Mouse (Mus musculus) C2C12 (cell line): ENCODE data around the gene Ppfia3. TPM values are rescaled to one million over a fixed set of nuclear protein-coding genes. Genes with fewer than 3 reads are reported as not detected.

Source experiments
- H3K27me3 ChIP-seq: one replicate; pipeline ENCODE4 v1.6.1; 2011; ENCODE audit not compliant: control insufficient read depth, insufficient read depth, insufficient read length
- H3K36me3 ChIP-seq: one replicate; pipeline ENCODE4 v1.6.1; 2011; ENCODE audit not compliant: control insufficient read depth, insufficient read depth
- H3K4me3 ChIP-seq: one replicate; pipeline ENCODE4 v1.5.1; 2011; ENCODE audit warnings: mild to moderate bottlenecking, control low read depth; ENCODE audit not compliant: poor library complexity, insufficient read depth, severe bottlenecking
- H3K79me2 ChIP-seq: one replicate; pipeline ENCODE4 v1.6.1; 2011; ENCODE audit not compliant: control insufficient read depth, insufficient read depth
- H3K79me3 ChIP-seq: one replicate; pipeline ENCODE4 v1.6.1; 2011; ENCODE audit warnings: low read depth, control low read depth
- H3ac ChIP-seq: one replicate; pipeline ENCODE3; 2011; ENCODE audit warnings: low read depth; ENCODE audit not compliant: control insufficient read depth, insufficient read length
- CEBPB ChIP-seq: IDR thresholded peaks from one replicate; pipeline ENCODE4 v1.6.1; 2011; ENCODE audit warnings: low read depth, mild to moderate bottlenecking, control low read depth, moderate library complexity
- CTCF ChIP-seq: IDR thresholded peaks from one replicate; pipeline ENCODE4 v1.5.1; 2011; ENCODE audit not compliant: control insufficient read depth, insufficient read depth, insufficient read length
- FOSL1 ChIP-seq: IDR thresholded peaks from one replicate; pipeline ENCODE4 v1.8.0; 2011; ENCODE audit warnings: mild to moderate bottlenecking, low read length; ENCODE audit not compliant: poor library complexity, insufficient read depth, severe bottlenecking
- MAX ChIP-seq: IDR thresholded peaks from one replicate; pipeline ENCODE4 v1.6.1; 2011; ENCODE audit warnings: mild to moderate bottlenecking, control low read depth
- MYOD1 ChIP-seq: IDR thresholded peaks from one replicate; pipeline ENCODE4 v1.6.1; 2011; ENCODE audit warnings: low read depth; ENCODE audit not compliant: control insufficient read depth, insufficient read length
- MYOG ChIP-seq: IDR thresholded peaks from one replicate; pipeline ENCODE4 v1.6.1; 2011; ENCODE audit not compliant: control insufficient read depth, insufficient read length; ENCODE audit errors: extremely low read depth
- USF1 ChIP-seq: IDR thresholded peaks from one replicate; pipeline ENCODE4 v1.6.1; 2011; ENCODE audit warnings: low read depth, mild to moderate bottlenecking, control low read depth, moderate library complexity
- polyA plus RNA-seq: library from polyadenylated mRNA; unstranded; fragments of >200 nt; fragmentation: generic; extraction: Trizol; gene quantifications from one replicate; pipeline ENCODE4 v1.2.1, GENCODE M21; 2012; ENCODE audit warnings: missing spikeins

Gene Ppfia3
- polyA plus RNA-seq, 1 experiment, result 4.8 TPM

- no peak overlapping the region for H3K4me3 ChIP-seq
- H3K79me2 ChIP-seq, result no peaks in the 10 kb centered on the region
- no peak overlapping the region for H3ac ChIP-seq
- TF ChIP-seq CTCF (no peak), MAX (no peak), MYOD1 (no peak), FOSL1 (no peak), USF1 (no peak), MYOG (no peak), CEBPB (no peak)
- H3K27me3 ChIP-seq, result no peaks in the 10 kb centered on the region
- H3K79me3 ChIP-seq, result no peaks in the 10 kb centered on the region
- no peaks in the 10 kb centered on the region for H3K36me3 ChIP-seq
Measured at GRCm38 (mm10) chr7:45328841-45329475, 37.9 kb downstream of the Ppfia3 start.

- H3K36me3 ChIP-seq, result no peaks in the 10 kb centered on the region
Measured at GRCm38 (mm10) chr7:45325800-45326199, 41.0 kb downstream of the Ppfia3 start.

GRCm38 (mm10) chr7:45323069-45323468 is 43.8 kb downstream of the Ppfia3 start:
- no peak overlapping the region for H3ac ChIP-seq
- H3K4me3 ChIP-seq, result no peak overlapping the region
- H3K79me2 ChIP-seq, result no peaks in the 10 kb centered on the region
- TF ChIP-seq CEBPB (no peak), MYOD1 (no peak), MAX (no peak), FOSL1 (no peak), USF1 (no peak), MYOG (no peak), CTCF (no peak)
- H3K27me3 ChIP-seq, result no peaks in the 10 kb centered on the region
- no peaks in the 10 kb centered on the region for H3K79me3 ChIP-seq
- H3K36me3 ChIP-seq, result no peaks in the 10 kb centered on the region

More at GRCm38 (mm10) chr7:45325800-45326199, 41.0 kb downstream of the Ppfia3 start:
- Histone ChIP-seq H3ac (no peak overlapping the region), H3K79me2 (no peaks in the 10 kb centered on the region), H3K4me3 (no peak overlapping the region), H3K27me3 (no peaks in the 10 kb centered on the region), H3K79me3 (no peaks in the 10 kb centered on the region)
- TF ChIP-seq USF1 (no peak), CEBPB (no peak), MYOD1 (no peak), CTCF (no peak), MYOG (no peak), MAX (no peak)

- TF ChIP-seq USF1, result no peak
- no peak for TF ChIP-seq FOSL1
- TF ChIP-seq MYOG, result no peak
- no peak for TF ChIP-seq MAX
- TF ChIP-seq CTCF, result no peak
- TF ChIP-seq MYOD1, result no peak
- no peak for TF ChIP-seq CEBPB
- Histone ChIP-seq H3K36me3 (no peaks in the 10 kb centered on the region), H3ac (no peak overlapping the region), H3K4me3 (no peak overlapping the region), H3K79me2 (no peaks in the 10 kb centered on the region), H3K27me3 (no peaks in the 10 kb centered on the region), H3K79me3 (no peaks in the 10 kb centered on the region)
Measured at GRCm38 (mm10) chr7:45322245-45322644, 44.6 kb downstream of the Ppfia3 start.

GRCm38 (mm10) chr7:45316536-45316935 is 50.3 kb downstream of the Ppfia3 start:
- H3K79me2 ChIP-seq, result no peaks in the 10 kb centered on the region
- H3K79me3 ChIP-seq, result no peaks in the 10 kb centered on the region
- no peak overlapping the region for H3K4me3 ChIP-seq
- no peaks in the 10 kb centered on the region for H3K36me3 ChIP-seq
- H3K27me3 ChIP-seq, result no peaks in the 10 kb centered on the region
- TF ChIP-seq CEBPB, result no peak
- no peak for TF ChIP-seq MAX
- no peak for TF ChIP-seq FOSL1
- H3ac ChIP-seq, result no peak overlapping the region

- Histone ChIP-seq H3K36me3 (no peaks in the 10 kb centered on the region), H3K79me2 (no peaks in the 10 kb centered on the region), H3K27me3 (no peaks in the 10 kb centered on the region), H3ac (no peak overlapping the region), H3K4me3 (no peak overlapping the region), H3K79me3 (no peaks in the 10 kb centered on the region)
- TF ChIP-seq MYOD1 (no peak), CTCF (no peak), USF1 (no peak), FOSL1 (no peak), MYOG (no peak), CEBPB (no peak), MAX (no peak)
Measured at GRCm38 (mm10) chr7:45315182-45315701, 51.6 kb downstream of the Ppfia3 start.
